In genomic region chr3:145442268-145442667, GRCm38 (mm10) we compare ENCODE assay signal across 8 mouse cellular contexts.
DNase-seq lines count a peak whose midpoint lies in the region.
"Had no signal": no experiment of that assay in that cellular context is flagged by ENCODE, and none has a peak within 500 bp of the region (broad histone marks: within the 10 kb centered on the region; RNA-seq: fewer than 3 reads in every experiment).

No protein-coding gene starts in this region.

- no peaks in the 10 kb centered on the region for H3K4me1 ChIP-seq in heart, embryonic 10.5 days
- H3K4me1 ChIP-seq: neural tube, embryonic 13.5 days had no signal

- no peaks in the 10 kb centered on the region for H3K27me3 ChIP-seq in heart, embryonic 10.5 days (ENCODE audit: insufficient read depth, poor library complexity, severe bottlenecking)
- H3K27me3 ChIP-seq: neural tube, embryonic 13.5 days had no signal

- peak; percentile 46 to 71 for DNase-seq in heart, postnatal 10 days
- no peak for DNase-seq in heart, embryonic 10.5 days (ENCODE audit: low spot score)
- DNase-seq in urinary bladder, postnatal 25 days (ENCODE audit: low spot score) = peak; percentile 21
- no peak for DNase-seq in urinary bladder, adult 2 months (ENCODE audit: low spot score)
- peak; percentile 40 to 57 for DNase-seq in heart, postnatal 14 days
- DNase-seq in lung, postnatal 36 days = peak; percentile 22
- DNase-seq in natural killer cell, adult 2 months (ENCODE audit: low spot score in 2 of 2) = no peak

- WGBS in heart, embryonic 10.5 days = 86% methylated on average over 1 of the region's 1 CpGs

- no peak overlapping the region for H3K4me3 ChIP-seq in heart, embryonic 10.5 days
- H3K4me3 ChIP-seq: neural tube, embryonic 13.5 days had no signal

- H3K27ac ChIP-seq in heart, embryonic 10.5 days = no peak overlapping the region
- H3K27ac ChIP-seq: neural tube, embryonic 13.5 days had no signal

- H3K36me3 ChIP-seq in heart, embryonic 10.5 days = no peaks in the 10 kb centered on the region
- H3K36me3 ChIP-seq: neural tube, embryonic 13.5 days had no signal

- H3K9me3 ChIP-seq in heart, embryonic 10.5 days = no peaks in the 10 kb centered on the region
- H3K9me3 ChIP-seq: neural tube, embryonic 13.5 days had no signal

- intact Hi-C loops in heart, postnatal 10 days (cut with DNase I) = loop anchor here (1.0 to 2.0 kb wide), 2 partner anchors 78 to 295 kb away; no protein-coding TSS in a partner anchor
- intact Hi-C loops in heart, postnatal 14 days (cut with DNase I) = loop anchor here (5.0 kb wide), 1 partner anchor 75 kb away; no protein-coding TSS in a partner anchor

Comparison
In these comparisons a context has a peak if more than half of its experiments do, and no peak if none do; other contexts are left out.
1. DNase-seq: peak in heart, postnatal 10 days (2 of 2), urinary bladder, postnatal 25 days (single experiment), heart, postnatal 14 days (2 of 2) and lung, postnatal 36 days (single experiment); none in heart, embryonic 10.5 days (single experiment), urinary bladder, adult 2 months (single experiment) and natural killer cell, adult 2 months (0 of 2).